Mouse (Mus musculus): ENCODE data around the gene Scube2.

- TF ChIP-seq MAX (IDR thresholded peaks at IDR 0.05; ENCODE audit: low read depth) (no peak), POLR2A (IDR thresholded peaks at IDR 0.05; ENCODE audit: insufficient read length, low read depth) (no peak), TCF12 (IDR thresholded peaks at IDR 0.05; ENCODE audit: insufficient read depth, poor library complexity, severe bottlenecking) (no peak), MYOD1 (IDR thresholded peaks at IDR 0.05; ENCODE audit: control insufficient read depth in 1 of 3, insufficient read length in 2 of 3, low read depth in 2 of 3) (no peak), SRF (IDR thresholded peaks at IDR 0.05; ENCODE audit: control insufficient read depth, insufficient read length, low read depth) (no peak), MYOG (IDR thresholded peaks at IDR 0.05; ENCODE audit: control insufficient read depth in 1 of 3, insufficient read depth in 1 of 3, insufficient read length in 2 of 3, low read depth in 2 of 3) (no peak), USF1 (IDR thresholded peaks at IDR 0.05; ENCODE audit: low read depth) (no peak), POLR2AphosphoS2 (IDR thresholded peaks at IDR 0.05; ENCODE audit: insufficient read length, low read depth) (no peak)
Measured at GRCm38 (mm10) chr7:109831376-109831775, 34.1 kb downstream of the Scube2 start.
